Mouse (Mus musculus) layer of hippocampus, adult 9-10 months (tissue): ENCODE measurements around the gene Nprl3.
A peak's percentile ranks its signal among the peaks of the same experiment; 100 is the strongest.
"Not testable (repeated sequence)": the region's sequence is repeated elsewhere in the genome, so short reads cannot be mapped to it uniquely, and the experiment has no call there.

Experiments
- DNase-seq: peaks from one replicate; pipeline ENCODE4 v3.0.0; 2022; ENCODE audit warnings: low spot score

Gene Nprl3

GRCm38 (mm10) chr11:32267188-32267884 lies at the start of gene Nprl3:
Gene Nprl3, minus strand, starts transcription at chr11:32267707.
- DNase-seq: peak; percentile 86

GRCm38 (mm10) chr11:32316009-32316408 lies 48.5 kb upstream of the Nprl3 start:
- DNase-seq: no peak

GRCm38 (mm10) chr11:32309928-32310327 lies 42.4 kb upstream of the Nprl3 start:
- no peak for DNase-seq

DNA sequence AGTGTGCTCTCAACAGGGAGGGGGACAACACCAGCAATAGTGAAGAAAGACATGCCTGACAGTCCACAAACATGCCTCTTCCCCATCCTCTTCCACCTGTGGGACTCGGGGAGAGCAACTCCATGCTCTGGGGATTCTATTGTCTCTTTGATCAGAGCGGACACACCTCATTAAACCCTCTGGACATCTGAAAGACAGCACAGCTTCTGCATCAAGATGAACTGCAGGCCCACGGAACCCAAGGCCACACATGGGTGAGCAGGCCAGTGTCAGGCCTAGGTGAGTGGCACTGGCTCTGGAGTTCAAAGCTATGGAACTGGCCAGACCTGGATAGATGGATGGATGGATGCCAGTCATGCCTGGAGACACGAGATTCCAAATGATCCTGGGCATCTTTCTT lies 41.9 kb upstream of the Nprl3 start:
- DNase-seq: no peak

DNA sequence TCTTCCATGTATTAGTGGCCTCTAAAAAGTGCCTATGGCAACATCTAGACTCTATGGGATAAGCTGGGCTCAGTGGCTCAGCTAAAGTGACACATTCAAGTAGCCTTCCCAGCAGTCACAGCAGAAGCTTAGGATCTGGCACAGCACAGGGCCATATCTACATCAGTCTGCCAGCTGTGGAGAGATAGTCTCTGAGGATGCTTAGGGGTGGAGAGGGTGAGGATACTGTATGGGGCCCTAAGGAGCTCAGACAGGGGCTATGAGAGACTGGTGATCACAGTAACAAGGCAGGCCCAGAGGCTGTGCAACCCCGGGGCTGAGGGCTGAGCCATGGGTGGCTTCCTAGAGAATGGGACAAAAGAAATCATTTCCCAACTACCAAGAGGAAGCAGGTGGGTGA lies 39.5 kb upstream of the Nprl3 start:
- no peak for DNase-seq

DNA sequence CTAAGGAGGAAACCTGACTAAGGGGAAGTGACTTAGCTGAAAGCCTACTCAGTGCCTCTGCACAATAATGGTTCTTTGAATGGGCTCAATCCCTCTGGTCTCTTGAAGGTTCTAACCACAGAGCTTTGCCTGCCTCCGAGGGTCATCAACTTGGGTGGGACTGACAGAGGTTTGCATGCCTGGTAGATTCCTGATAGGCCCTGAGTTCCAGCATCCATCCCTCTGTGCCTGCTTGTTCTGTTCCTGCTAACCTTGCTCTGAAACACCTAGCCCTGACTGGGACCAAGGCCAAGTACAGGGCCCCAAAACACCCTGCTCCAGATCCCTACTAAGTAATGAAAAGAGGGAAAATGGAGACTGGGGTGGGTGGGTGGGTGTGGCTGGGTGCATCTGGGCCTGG lies 35.9 kb upstream of the Nprl3 start:
- no peak for DNase-seq

GRCm38 (mm10) chr11:32302824-32303419 lies 35.4 kb upstream of the Nprl3 start:
- DNase-seq: no peak

DNA sequence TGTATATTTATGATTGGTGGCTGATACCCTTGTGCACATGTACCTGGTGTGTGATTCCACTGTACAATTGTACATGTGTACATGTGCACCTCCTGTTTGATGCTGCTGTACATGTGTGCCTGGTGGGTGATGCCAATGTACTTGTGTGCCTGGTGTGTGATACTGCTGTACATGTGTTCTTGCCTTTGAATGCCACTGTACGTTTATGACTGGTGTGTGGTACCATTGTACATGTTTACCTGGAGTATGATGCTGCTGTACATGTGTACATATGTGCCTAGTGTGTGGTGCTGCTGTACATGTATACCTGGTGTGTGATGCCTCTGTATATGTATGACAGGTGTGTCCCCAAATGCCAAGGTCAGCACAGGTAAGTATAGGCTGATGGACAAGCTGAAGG lies 34.0 kb upstream of the Nprl3 start:
- no peak for DNase-seq

DNA sequence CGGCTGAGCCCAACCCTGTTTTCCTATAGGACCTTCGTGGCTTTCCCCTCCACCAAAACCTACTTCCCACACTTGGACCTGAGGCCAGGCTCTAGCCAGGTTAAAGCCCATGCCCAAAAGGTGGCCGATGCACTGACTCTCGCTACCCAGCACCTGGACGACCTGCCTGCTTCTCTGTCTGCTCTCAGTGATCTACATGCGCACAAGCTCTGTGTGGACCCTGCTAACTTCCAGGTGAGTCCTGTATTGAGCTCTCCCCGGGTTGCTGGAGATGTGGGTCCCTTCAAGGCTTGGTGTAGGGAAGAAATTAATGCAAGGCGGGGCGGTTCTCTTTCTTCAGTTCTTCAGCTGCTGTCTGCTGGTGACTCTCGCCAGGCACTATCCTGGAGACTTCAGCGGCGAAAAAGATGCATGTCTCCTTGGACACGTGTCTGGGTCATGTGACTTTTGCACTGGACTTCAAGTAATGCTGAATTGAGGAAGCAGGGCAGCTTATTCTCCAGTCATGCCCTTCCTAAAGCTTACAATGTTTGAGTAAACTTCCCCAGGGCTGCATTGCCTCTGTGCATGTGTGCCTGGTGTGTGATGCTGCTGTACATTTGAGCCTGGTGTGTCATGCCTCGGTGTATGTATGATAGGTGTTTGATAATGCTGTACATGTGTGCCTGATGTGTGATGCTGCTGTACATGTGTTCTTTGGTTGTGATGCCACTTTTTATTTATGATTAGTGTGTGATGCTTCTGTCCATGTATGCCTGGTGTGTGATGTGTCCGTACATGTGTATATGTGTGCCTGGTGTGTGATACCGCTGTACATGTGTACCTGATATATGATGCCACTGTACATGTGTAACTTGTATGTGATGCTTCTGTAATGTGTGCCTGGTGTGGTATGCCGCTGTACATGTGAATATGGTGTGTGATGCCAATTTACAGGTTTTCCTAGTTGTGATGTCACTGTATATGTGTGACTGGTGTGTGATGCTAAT lies 33.1 kb upstream of the Nprl3 start:
- no peak for DNase-seq

GRCm38 (mm10) chr11:32299865-32300264 lies 32.4 kb upstream of the Nprl3 start, which contains the start of gene Hbq1a:
Gene Hbq1a, plus strand, starts transcription at chr11:32300069.
- peak; percentile 49 for DNase-seq

DNA sequence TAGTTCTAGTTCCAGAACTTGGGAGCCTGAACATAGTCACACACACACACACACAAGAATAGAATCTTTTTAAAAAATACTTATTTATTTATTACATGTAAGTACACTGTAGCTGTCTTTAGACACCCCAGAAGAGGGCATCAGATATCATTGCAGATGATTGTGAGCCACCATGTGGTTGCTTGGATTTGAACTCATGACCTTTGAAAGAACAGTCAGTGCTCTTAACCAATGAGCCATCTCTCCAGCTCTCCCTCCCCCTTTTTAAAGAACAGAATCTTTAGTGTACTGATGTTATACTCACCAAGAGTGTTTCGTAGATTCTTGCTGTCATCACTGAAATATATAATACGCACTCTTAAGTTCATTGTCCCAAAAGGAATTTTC lies 31.0 kb upstream of the Nprl3 start:
- no peak for DNase-seq

- DNase-seq: no peak
These were observed 30.5 kb upstream of the Nprl3 start for GRCm38 (mm10) chr11:32297866-32298531.

DNA sequence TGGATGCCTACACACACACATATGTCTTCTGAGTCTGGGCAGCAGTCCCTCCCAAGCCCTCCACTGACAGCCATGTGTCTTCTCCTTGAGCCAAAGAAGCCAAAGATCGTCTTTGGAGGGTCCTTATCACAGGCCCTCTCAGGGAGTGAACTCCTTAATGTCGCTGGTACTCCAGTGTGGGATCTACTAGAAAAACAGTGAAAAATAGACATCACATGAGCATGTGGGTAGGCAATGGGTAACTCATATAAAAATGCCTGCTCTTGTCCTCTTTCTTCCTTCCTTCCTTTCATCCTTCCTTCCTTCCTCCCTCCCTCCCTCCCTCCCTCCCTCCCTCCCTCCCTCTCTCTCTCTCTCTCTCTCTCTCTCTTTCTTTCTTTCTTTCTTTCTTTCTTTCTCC lies 29.9 kb upstream of the Nprl3 start:
- not testable (repeated sequence) for DNase-seq

DNA sequence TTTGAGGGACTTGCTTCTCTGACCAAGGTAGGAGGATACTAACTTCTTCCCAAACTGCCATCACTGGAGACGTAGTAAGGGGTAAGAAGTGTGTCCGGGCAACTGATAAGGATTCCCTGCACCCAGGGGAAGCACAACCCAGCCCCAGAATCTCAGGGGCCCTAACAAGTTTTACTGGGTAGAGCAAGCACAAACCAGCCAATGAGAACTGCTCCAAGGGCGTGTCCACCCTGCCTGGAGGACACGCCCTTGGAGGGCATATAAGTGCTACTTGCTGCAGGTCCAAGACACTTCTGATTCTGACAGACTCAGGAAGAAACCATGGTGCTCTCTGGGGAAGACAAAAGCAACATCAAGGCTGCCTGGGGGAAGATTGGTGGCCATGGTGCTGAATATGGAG lies 28.7 kb upstream of the Nprl3 start, which contains the start of gene Hba-a2:
Gene Hba-a2, plus strand, starts transcription at position 287 of the 400 bp plus-strand sequence.
- not testable (repeated sequence) for DNase-seq

DNA sequence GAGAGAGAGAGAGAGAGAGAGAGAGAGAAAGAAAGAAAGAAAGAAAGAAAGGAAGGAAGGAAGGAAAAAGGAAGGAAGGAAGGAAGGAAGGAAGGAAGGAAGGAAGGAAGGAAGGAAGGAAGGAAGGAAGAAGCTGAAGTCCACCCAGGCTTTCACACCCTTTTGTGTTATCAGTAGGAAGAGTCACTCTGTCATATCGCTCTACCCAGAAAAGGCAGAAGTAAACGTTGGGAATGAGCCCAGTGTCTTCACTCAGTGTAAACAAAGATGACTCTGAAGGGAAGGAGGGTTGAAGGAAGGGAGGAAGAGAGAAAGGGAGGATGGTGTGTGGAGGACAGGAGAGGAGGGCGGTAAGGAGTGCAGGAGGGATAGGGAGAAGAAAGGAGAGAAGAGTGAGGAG lies 26.0 kb upstream of the Nprl3 start:
- not testable (repeated sequence) for DNase-seq

- DNase-seq: not testable (repeated sequence)
These were observed 25.3 kb upstream of the Nprl3 start for GRCm38 (mm10) chr11:32292819-32293218.

- DNase-seq: no peak
These were observed 20.0 kb upstream of the Nprl3 start for GRCm38 (mm10) chr11:32287493-32287825.

DNA sequence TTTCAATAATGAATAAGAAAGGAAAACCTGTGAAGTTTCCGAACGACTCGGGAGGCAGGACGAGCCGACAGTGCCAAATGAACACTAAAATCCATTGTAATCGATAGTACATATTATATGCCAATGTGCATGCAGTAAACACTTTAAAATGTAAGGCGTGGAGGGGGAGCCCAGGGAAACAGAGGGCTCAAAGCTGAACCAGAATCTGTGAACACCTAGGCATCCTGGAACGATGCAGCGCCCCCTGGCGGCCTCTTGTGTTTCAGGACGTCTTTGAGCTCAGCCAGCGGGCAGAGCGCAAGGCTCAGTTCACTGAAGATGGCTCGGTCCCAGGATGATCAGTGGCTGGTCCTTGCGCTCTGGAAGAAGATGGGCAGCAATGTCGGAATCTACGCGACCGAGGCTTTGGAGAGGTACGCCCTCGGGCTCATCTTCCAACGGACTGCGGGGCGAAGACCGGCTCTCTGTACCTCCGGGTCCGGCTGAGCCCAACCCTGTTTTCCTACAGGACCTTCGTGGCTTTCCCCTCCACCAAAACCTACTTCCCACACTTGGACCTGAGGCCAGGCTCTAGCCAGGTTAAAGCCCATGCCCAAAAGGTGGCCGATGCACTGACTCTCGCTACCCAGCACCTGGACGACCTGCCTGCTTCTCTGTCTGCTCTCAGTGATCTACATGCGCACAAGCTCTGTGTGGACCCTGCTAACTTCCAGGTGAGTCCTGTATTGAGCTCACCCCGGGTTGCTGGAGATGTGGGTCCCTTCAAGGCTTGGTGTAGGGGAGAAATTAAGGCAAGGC lies 19.4 kb upstream of the Nprl3 start, which contains the start of gene Hbq1b:
Gene Hbq1b, plus strand, starts transcription at position 271 of the 798 bp plus-strand sequence.
- peak; percentile 78 for DNase-seq

DNA sequence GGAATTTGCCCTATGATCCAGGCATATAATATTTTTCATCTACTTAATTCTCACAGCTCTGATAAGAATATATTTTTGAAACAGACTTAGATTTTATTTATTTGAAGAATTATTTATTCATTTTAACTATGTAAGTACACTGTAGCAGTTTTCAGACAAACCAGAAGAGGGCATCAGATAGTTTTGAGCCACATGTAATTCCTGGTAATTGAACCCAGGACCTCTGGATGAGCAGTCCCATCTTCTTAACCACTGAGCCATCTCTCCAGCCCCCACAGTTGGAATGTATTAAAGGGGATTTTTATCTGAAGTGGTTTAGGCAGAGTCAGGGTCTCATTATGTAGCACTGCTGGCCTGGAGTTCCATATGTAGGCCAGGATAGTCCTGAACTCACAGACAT lies 18.4 kb upstream of the Nprl3 start:
- not testable (repeated sequence) for DNase-seq

DNA sequence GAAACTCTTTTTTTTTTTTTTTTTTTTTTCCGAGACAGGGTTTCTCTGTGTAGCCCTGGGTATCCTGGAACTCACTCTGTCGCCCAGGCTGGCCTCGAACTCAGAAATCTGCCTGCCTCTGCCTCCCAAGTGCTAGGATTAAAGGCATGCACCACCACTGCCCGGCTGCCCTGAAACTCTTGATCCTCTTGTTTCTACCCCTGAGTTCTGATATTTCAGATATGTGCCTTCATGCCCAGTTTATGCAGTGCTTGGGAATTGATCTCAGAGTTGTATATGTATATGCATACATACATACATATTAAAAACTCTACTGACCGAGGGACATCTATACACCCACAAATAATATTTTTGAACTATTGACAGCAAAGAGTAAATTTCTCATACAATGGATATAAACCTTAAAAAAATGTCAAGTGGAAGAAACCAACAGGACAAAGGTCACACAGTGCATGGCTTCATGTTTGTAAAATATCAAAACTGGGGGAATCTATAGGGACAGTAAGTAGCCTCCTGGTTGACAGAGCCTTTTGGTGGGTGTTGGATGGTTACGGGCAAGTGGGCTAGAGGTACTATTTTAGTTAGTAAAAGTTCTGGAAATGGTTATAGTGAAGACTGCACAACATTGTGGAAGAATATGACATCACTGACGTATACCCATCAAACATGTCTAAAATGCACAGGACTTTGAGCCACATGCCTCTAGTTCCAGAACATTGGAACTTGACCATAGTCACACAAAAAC lies 17.7 kb upstream of the Nprl3 start:
- no peak for DNase-seq
